Comparison of ENCODE assay signal across 12 mouse cellular contexts in genomic region chr8:26438246-26438862, GRCm38 (mm10).
DNase-seq lines count a peak whose midpoint lies in the region; ATAC-seq and TF ChIP-seq lines count a peak whose summit lies in the region.
"Had no signal": no experiment of that assay in that cellular context is flagged by ENCODE, and none has a peak within 500 bp of the region (broad histone marks: within the 10 kb centered on the region; RNA-seq: fewer than 3 reads in every experiment).

No protein-coding gene starts in this region.

- no peak for ATAC-seq in forebrain, embryonic 13.5 days
- ATAC-seq in forebrain, postnatal 0 days, result no peak
- ATAC-seq in midbrain, embryonic 13.5 days, result no peak
- no peak for ATAC-seq in midbrain, embryonic 16.5 days
- no peak for ATAC-seq in intestine, embryonic 16.5 days
- no peak for ATAC-seq in stomach, embryonic 15.5 days (ENCODE audit: insufficient read depth, low FRiP score, low read depth)
- ATAC-seq: CD4-positive, CD25-positive, alpha-beta regulatory T cell, adult 4 months had no signal

- 79% methylated on average over 15 of the region's 15 CpGs for WGBS in forebrain, embryonic 13.5 days
- WGBS in forebrain, postnatal 0 days, result 77% methylated on average over 15 of the region's 15 CpGs
- WGBS in midbrain, embryonic 13.5 days, result 78% methylated on average over 15 of the region's 15 CpGs
- WGBS in midbrain, embryonic 16.5 days, result 78% methylated on average over 15 of the region's 15 CpGs
- WGBS in intestine, embryonic 16.5 days, result 62% methylated on average over 15 of the region's 15 CpGs
- WGBS in stomach, embryonic 15.5 days, result 48% methylated on average over 15 of the region's 15 CpGs
- 83% methylated on average over 15 of the region's 15 CpGs for WGBS in cerebellum, adult 2 months

- no peak overlapping the region for H3K27ac ChIP-seq in forebrain, embryonic 13.5 days
- no peak overlapping the region for H3K27ac ChIP-seq in forebrain, postnatal 0 days (ENCODE audit: low read depth, low read length)
- H3K27ac ChIP-seq in midbrain, embryonic 13.5 days, result 0 out of 2 replicates have a peak overlapping the region, but pooled peaks have one; percentile 1
- no peak overlapping the region for H3K27ac ChIP-seq in midbrain, embryonic 16.5 days (ENCODE audit: low read length)
- no peak overlapping the region for H3K27ac ChIP-seq in intestine, embryonic 16.5 days (ENCODE audit: low read length)
- no peak overlapping the region for H3K27ac ChIP-seq in stomach, embryonic 15.5 days
- H3K27ac ChIP-seq in cerebellum, adult 2 months (ENCODE audit: insufficient read depth, low read length), result no peak overlapping the region
- H3K27ac ChIP-seq: embryonic facial prominence, embryonic 12.5 days; heart, embryonic 15.5 days had no signal

- 0 out of 2 replicates have a peak overlapping the region, but pooled peaks have one; percentile 10 for H3K4me2 ChIP-seq in forebrain, embryonic 13.5 days
- no peak overlapping the region for H3K4me2 ChIP-seq in forebrain, postnatal 0 days (ENCODE audit: low read depth)
- H3K4me2 ChIP-seq in midbrain, embryonic 13.5 days (replicated peaks), result no peak overlapping the region; the same call in 1 of the 2 replicates
- H3K4me2 ChIP-seq in midbrain, embryonic 16.5 days (ENCODE audit: low read length), result no peak overlapping the region; the same call in 1 of the 2 replicates
- H3K4me2 ChIP-seq in intestine, embryonic 16.5 days (ENCODE audit: low read depth, low read length), result peak overlapping the region; percentile 47
- peak overlapping the region; percentile 46 for H3K4me2 ChIP-seq in stomach, embryonic 15.5 days
- H3K4me2 ChIP-seq: embryonic facial prominence, embryonic 12.5 days; heart, embryonic 15.5 days had no signal

- TF ChIP-seq POLR2A in cerebellum, adult 2 months (IDR thresholded peaks at IDR 0.05; ENCODE audit: borderline replicate concordance, insufficient read depth, low read length), result no peak

- H3K9me3 ChIP-seq in forebrain, embryonic 13.5 days (replicated peaks), result no peaks in the 10 kb centered on the region
- H3K9me3 ChIP-seq in forebrain, postnatal 0 days (ENCODE audit: low read length), result no peaks in the 10 kb centered on the region
- no peaks in the 10 kb centered on the region for H3K9me3 ChIP-seq in midbrain, embryonic 13.5 days
- H3K9me3 ChIP-seq in midbrain, embryonic 16.5 days (replicated peaks; ENCODE audit: control insufficient read depth, low read length, poor library complexity, severe bottlenecking), result no peaks in the 10 kb centered on the region
- no peaks in the 10 kb centered on the region for H3K9me3 ChIP-seq in intestine, embryonic 16.5 days (ENCODE audit: control insufficient read depth, low read length)
- no peaks in the 10 kb centered on the region for H3K9me3 ChIP-seq in stomach, embryonic 15.5 days
- H3K9me3 ChIP-seq: embryonic facial prominence, embryonic 12.5 days; heart, embryonic 15.5 days had no signal

- TF ChIP-seq CTCF in forebrain, postnatal 0 days (IDR thresholded peaks at IDR 0.05; ENCODE audit: low read depth), result no peak
- no peak for TF ChIP-seq CTCF in cerebellum, adult 2 months (IDR thresholded peaks at IDR 0.05; ENCODE audit: borderline replicate concordance, insufficient read depth, low read depth, low read length)

- no peaks in the 10 kb centered on the region for H3K27me3 ChIP-seq in forebrain, embryonic 13.5 days
- H3K27me3 ChIP-seq in forebrain, postnatal 0 days (ENCODE audit: insufficient read depth, low read length), result no peaks in the 10 kb centered on the region
- no peaks in the 10 kb centered on the region for H3K27me3 ChIP-seq in midbrain, embryonic 13.5 days
- no peaks in the 10 kb centered on the region for H3K27me3 ChIP-seq in midbrain, embryonic 16.5 days (ENCODE audit: control insufficient read depth, insufficient read depth, low read depth, low read length)
- no peaks in the 10 kb centered on the region for H3K27me3 ChIP-seq in intestine, embryonic 16.5 days (replicated peaks; ENCODE audit: control insufficient read depth, insufficient read depth, low read length)
- no peaks in the 10 kb centered on the region for H3K27me3 ChIP-seq in stomach, embryonic 15.5 days (replicated peaks)
- H3K27me3 ChIP-seq in cerebellum, adult 2 months (ENCODE audit: control insufficient read depth, insufficient read depth, low read length), result no peaks in the 10 kb centered on the region
- H3K27me3 ChIP-seq: embryonic facial prominence, embryonic 12.5 days; heart, embryonic 15.5 days had no signal

- no peak for DNase-seq in forebrain, postnatal 0 days
- DNase-seq in cerebellum, adult 2 months, result no peak
- DNase-seq in ovary, postnatal 36 days (ENCODE audit: low spot score), result no peak
- DNase-seq: left cerebral cortex, postnatal 4 days had no signal

- no peaks in the 10 kb centered on the region for H3K36me3 ChIP-seq in forebrain, embryonic 13.5 days (ENCODE audit: poor library complexity, severe bottlenecking)
- H3K36me3 ChIP-seq in forebrain, postnatal 0 days (ENCODE audit: insufficient read depth), result no peaks in the 10 kb centered on the region
- H3K36me3 ChIP-seq in midbrain, embryonic 13.5 days, result no peaks in the 10 kb centered on the region
- H3K36me3 ChIP-seq in midbrain, embryonic 16.5 days (ENCODE audit: control insufficient read depth, insufficient read depth, low read length), result no peaks in the 10 kb centered on the region
- H3K36me3 ChIP-seq in intestine, embryonic 16.5 days (ENCODE audit: control insufficient read depth, insufficient read depth, low read length), result no peaks in the 10 kb centered on the region
- no peaks in the 10 kb centered on the region for H3K36me3 ChIP-seq in stomach, embryonic 15.5 days
- H3K36me3 ChIP-seq: embryonic facial prominence, embryonic 12.5 days; heart, embryonic 15.5 days had no signal

- H3K9ac ChIP-seq in forebrain, embryonic 13.5 days, result no peak overlapping the region
- no peak overlapping the region for H3K9ac ChIP-seq in forebrain, postnatal 0 days
- H3K9ac ChIP-seq in midbrain, embryonic 13.5 days (replicated peaks), result no peak overlapping the region
- H3K9ac ChIP-seq in midbrain, embryonic 16.5 days (ENCODE audit: low read depth, low read length), result no peak overlapping the region
- 0 out of 2 replicates have a peak overlapping the region, but pooled peaks have one; percentile 12 for H3K9ac ChIP-seq in intestine, embryonic 16.5 days (ENCODE audit: low read depth, low read length)
- H3K9ac ChIP-seq in stomach, embryonic 15.5 days, result no peak overlapping the region
- H3K9ac ChIP-seq: embryonic facial prominence, embryonic 12.5 days; heart, embryonic 15.5 days had no signal

- no peaks in the 10 kb centered on the region for H3K4me1 ChIP-seq in forebrain, embryonic 13.5 days
- peaks cover 6% of the 10 kb centered on the region; the same call in 1 of the 2 replicates for H3K4me1 ChIP-seq in forebrain, postnatal 0 days (ENCODE audit: insufficient read depth)
- no peaks in the 10 kb centered on the region; the same call in 1 of the 2 replicates for H3K4me1 ChIP-seq in midbrain, embryonic 13.5 days (replicated peaks)
- H3K4me1 ChIP-seq in midbrain, embryonic 16.5 days (ENCODE audit: control insufficient read depth, insufficient read depth, low read length), result peaks cover 7% of the 10 kb centered on the region
- H3K4me1 ChIP-seq in intestine, embryonic 16.5 days (ENCODE audit: control insufficient read depth, insufficient read depth, low read length), result no peaks in the 10 kb centered on the region
- 0 out of 2 replicates have a peak, but pooled peaks cover 2% of the 10 kb centered on the region for H3K4me1 ChIP-seq in stomach, embryonic 15.5 days
- H3K4me1 ChIP-seq in cerebellum, adult 2 months (ENCODE audit: control insufficient read depth, insufficient read depth, low read length), result peaks cover 13% of the 10 kb centered on the region
- H3K4me1 ChIP-seq: heart, embryonic 15.5 days had no signal

- H3K4me3 ChIP-seq in forebrain, embryonic 13.5 days, result no peak overlapping the region
- H3K4me3 ChIP-seq in forebrain, postnatal 0 days (ENCODE audit: low read depth, low read length), result no peak overlapping the region
- no peak overlapping the region for H3K4me3 ChIP-seq in midbrain, embryonic 13.5 days (replicated peaks)
- H3K4me3 ChIP-seq in midbrain, embryonic 16.5 days (ENCODE audit: low read depth, low read length), result no peak overlapping the region
- H3K4me3 ChIP-seq in intestine, embryonic 16.5 days (ENCODE audit: low read length), result 0 out of 2 replicates have a peak overlapping the region, but pooled peaks have one; percentile 18
- H3K4me3 ChIP-seq in stomach, embryonic 15.5 days (replicated peaks), result peak overlapping the region; percentile 22
- H3K4me3 ChIP-seq in cerebellum, adult 2 months (replicated peaks; ENCODE audit: insufficient read depth, low read depth, low read length), result no peak overlapping the region
- H3K4me3 ChIP-seq: embryonic facial prominence, embryonic 12.5 days; heart, embryonic 15.5 days had no signal

Comparison
In these comparisons a context has a peak if more than half of its experiments do, and no peak if none do; other contexts are left out.
1. H3K4me2 ChIP-seq: peak in forebrain, embryonic 13.5 days (single experiment), intestine, embryonic 16.5 days (single experiment) and stomach, embryonic 15.5 days (single experiment); none in forebrain, postnatal 0 days (single experiment), midbrain, embryonic 13.5 days (single experiment) and midbrain, embryonic 16.5 days (single experiment).
2. H3K4me3 ChIP-seq: peak in intestine, embryonic 16.5 days (single experiment) and stomach, embryonic 15.5 days (single experiment); none in forebrain, embryonic 13.5 days (single experiment), forebrain, postnatal 0 days (single experiment), midbrain, embryonic 13.5 days (single experiment), midbrain, embryonic 16.5 days (single experiment) and cerebellum, adult 2 months (single experiment).